Mouse (Mus musculus) cerebellum, adult 9-11 months (tissue): Measurements from ENCODE around the gene Agrp.
A peak's percentile ranks its signal among the peaks of the same experiment; 100 is the strongest.
"Not testable (repeated sequence)": the region's sequence is repeated elsewhere in the genome, so short reads cannot be mapped to it uniquely, and the experiment has no call there.

Source experiments
- DNase-seq: peaks from one replicate; pipeline ENCODE4 v3.0.0; 2022

The Agrp gene

GRCm38 (mm10) chr8:105621841-105622240 lies 15.4 kb downstream of the Agrp start:
- DNase-seq = no peak

GRCm38 (mm10) chr8:105620946-105621720 lies 16.1 kb downstream of the Agrp start:
- no peak for DNase-seq

- DNase-seq = no peak
Measured at GRCm38 (mm10) chr8:105620211-105620610, 17.0 kb downstream of the Agrp start.

DNA sequence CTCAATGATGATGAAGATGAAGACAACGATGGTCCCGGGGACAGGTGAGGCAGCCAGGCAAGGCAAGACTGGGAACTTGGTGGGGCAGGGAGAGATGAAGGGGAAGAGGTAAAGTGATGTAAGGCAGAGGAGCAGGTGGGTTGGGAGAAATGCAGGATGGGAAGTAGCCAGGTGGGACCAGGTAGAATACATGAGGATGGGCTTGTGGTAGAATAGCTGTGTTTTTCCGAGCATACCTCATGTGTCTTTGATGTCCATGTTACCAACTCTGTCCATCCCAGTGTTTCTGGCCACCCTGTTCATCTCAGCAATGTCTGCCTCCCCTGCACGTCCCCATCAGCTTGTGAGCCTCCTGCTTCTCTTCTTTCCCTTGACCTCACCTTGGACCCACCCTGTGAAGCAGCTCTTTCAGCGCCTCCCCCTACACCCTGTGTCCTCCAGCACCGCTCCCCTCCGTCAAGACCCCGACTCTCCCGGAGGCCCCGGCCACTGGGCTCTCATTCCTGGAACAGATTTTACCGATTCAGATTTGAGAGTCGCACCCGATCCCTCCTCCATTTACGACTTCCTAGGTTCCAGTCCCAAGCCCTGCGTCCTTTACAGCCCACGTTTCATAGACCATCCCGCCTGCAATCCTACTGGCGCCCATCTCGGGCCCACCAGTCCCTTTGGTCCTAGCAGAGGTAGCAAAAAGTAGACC lies 18.2 kb downstream of the Agrp start:
- DNase-seq = no peak

DNA sequence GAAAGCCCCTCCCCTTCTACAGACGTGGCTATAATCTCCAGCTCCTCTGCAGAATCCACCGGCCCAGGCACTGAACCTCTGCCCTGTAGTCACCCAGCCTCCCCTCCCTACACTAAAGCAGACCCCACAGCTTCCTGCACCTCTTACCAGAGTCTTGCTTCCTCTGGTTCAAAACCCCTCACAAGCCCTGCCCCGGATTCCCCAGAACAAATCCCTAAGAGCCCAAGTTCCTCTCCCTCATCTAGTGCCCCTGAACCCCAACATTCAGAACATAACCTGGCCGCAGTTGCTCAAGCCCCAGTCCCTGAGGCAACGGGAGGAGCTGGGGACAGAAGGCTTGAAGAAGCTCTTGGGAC lies 18.9 kb downstream of the Agrp start:
- DNase-seq = no peak

- DNase-seq = no peak
Measured at GRCm38 (mm10) chr8:105617451-105618278, 19.5 kb downstream of the Agrp start.

DNA sequence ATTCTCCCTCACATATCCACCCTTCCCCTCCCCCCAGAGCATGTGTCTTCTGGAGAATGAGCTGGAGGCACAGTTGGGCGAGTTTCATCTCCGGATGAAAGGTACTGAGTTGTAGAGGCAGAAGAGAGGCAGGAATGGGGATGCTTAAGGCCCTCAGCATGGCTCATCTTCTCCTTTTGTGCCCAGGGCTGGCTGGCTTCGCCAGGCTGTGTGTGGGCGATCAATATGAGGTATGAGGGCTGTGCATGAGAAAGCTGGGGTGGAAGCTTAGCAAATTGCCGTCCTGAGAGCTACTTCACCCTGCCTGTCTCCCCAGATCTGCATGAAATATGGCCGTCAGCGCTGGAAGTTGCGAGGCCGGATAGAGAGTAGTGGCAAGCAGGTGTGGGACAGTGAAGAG lies 21.3 kb downstream of the Agrp start:
- DNase-seq = no peak

GRCm38 (mm10) chr8:105613830-105614511 lies 23.2 kb downstream of the Agrp start:
- no peak for DNase-seq

DNA sequence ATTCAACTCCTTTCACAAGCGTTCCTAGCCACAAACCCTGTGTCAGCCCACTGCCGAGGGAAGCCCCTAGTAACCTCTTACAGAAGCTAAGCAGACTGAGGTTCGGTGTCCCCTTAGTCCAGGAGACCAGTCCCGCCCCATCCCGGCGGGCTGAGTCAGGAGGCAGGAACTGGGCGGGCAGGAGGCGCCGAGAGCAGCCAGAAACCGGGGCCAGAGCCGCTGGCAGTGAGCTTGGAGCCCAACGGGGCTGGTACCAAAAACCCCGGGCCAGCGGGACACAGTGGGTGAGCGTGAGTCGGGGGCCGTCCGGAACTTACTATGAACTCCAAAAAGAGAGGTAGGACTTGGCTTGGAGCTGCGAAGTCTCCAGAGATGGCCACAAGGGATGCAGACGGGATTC lies 24.2 kb downstream of the Agrp start:
- peak; percentile 35 for DNase-seq

DNA sequence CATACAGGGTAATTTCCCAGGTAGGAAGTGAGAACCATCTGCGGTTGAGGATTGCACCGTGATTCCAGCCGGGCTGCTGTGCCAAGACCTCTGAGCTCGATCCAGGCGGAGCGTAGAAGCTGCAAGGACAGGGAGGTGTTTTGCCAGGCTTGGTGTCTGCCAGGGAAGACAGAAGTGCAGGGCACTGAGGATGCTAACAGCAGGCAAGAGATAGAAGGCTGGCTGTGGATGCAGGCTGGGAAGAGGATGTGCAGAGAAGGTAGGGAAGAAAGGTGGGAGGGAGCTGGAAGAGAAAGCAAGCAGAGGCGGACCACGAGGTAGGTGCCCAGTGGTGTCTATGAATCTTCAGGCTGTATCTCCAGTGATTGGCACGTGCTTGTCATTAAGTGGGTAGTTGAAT lies 25.4 kb downstream of the Agrp start:
- DNase-seq = peak; percentile 29

GRCm38 (mm10) chr8:105609771-105610170 lies 27.4 kb downstream of the Agrp start:
- DNase-seq = no peak

- no peak for DNase-seq
Measured at GRCm38 (mm10) chr8:105609355-105609754, 27.8 kb downstream of the Agrp start.

- DNase-seq = peak; percentile 52
Measured at GRCm38 (mm10) chr8:105607684-105608083, 29.5 kb downstream of the Agrp start.

- no peak for DNase-seq
Measured at GRCm38 (mm10) chr8:105607062-105607461, 30.1 kb downstream of the Agrp start.

DNA sequence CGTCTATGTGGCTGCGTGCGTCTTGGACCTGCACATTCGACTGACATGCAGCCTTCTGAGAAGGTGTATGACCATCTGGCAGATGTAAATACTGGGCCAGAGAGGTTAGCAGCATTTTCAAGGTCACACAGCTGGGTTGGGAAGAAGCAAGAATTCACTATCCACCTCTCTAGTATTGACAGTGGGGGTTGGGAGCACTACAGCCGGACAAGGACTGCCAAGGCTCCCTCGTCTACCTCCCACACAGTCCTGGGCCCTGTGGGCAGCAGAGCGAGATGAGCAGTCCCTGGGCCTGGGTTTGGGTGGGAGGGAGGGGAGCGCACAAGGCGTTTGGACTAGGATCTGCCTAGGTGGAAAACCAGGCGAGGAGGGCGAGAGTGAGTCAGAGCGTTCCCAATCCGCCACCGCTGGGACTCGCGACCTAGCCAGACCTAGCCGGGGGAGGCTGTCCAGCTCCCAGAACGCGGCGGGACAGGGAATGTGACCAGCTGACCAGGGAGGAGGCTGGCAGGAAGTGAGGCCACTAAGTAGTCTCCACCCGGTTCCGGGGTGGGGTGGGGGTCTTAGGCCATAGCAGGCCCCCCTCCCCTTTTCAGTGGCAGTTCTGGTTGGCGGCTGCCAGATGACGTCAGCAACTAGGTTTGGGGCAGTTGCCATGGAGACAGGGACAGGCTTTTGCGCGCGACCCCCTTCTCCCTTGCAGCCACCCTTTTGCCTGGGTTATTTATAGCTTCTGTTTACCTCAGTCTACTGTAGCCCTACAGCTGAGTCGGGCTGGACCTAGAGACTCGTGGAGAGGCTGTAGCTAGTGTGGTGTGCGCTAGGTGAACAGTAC lies 30.8 kb downstream of the Agrp start:
- peak; percentile 83 for DNase-seq

GRCm38 (mm10) chr8:105605491-105606188 lies 31.6 kb downstream of the Agrp start:
- DNase-seq = peak; percentile 56

GRCm38 (mm10) chr8:105604804-105605381 lies 32.3 kb downstream of the Agrp start, which contains the start of gene Ripor1:
Gene Ripor1, plus strand, starts transcription at chr8:105605255.
- peak; percentile 76 for DNase-seq

DNA sequence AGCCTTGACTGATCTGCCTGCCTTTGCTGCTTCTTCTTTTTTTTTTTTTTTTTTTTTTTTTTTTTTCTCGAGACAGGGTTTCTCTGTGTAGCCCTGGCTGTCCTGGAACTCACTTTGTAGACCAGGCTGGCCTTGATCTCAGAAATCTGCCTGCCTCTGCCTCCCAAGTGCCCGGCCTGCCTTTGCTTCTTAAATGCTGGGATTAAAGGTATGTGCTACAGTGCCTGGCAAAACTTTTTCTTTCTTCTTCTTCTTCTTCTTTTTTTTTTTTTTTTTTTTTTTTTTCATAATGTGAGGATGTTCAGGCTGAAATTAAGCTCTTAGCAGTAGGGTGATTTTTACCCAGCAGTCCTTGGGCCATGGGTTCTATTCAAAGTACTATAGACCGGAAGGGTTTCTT lies 34.7 kb downstream of the Agrp start:
- DNase-seq = not testable (repeated sequence)

DNA sequence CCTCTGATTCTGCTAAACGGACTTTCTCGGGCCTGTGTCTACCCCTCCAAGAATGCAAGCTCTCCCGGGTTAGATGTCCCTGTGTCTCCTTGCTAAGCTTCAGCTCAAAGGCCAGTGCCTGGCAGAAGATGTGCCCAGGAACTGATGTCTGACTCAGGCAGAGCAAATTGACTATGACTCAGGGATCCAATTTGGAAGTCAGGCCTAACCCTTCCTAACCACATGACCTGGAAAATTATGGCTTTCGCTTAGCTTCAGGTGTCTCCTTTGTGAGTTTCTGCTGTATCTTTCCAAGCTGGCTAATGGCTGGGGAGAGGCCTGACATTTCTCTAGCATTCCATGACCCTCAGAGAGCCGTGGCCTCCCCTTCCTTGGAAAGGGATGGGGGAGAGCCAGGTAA lies 35.9 kb downstream of the Agrp start:
- DNase-seq = no peak

GRCm38 (mm10) chr8:105598777-105599176 lies 38.4 kb downstream of the Agrp start:
- DNase-seq = no peak
